Mouse (Mus musculus): ENCODE results near the gene Tbca. TPM values are rescaled to one million over a fixed set of nuclear protein-coding genes. Genes with fewer than 3 reads are reported as not detected.

The Tbca gene
- total RNA-seq, 2 experiments from 2014 or later, result 125 to 127 TPM

DNA sequence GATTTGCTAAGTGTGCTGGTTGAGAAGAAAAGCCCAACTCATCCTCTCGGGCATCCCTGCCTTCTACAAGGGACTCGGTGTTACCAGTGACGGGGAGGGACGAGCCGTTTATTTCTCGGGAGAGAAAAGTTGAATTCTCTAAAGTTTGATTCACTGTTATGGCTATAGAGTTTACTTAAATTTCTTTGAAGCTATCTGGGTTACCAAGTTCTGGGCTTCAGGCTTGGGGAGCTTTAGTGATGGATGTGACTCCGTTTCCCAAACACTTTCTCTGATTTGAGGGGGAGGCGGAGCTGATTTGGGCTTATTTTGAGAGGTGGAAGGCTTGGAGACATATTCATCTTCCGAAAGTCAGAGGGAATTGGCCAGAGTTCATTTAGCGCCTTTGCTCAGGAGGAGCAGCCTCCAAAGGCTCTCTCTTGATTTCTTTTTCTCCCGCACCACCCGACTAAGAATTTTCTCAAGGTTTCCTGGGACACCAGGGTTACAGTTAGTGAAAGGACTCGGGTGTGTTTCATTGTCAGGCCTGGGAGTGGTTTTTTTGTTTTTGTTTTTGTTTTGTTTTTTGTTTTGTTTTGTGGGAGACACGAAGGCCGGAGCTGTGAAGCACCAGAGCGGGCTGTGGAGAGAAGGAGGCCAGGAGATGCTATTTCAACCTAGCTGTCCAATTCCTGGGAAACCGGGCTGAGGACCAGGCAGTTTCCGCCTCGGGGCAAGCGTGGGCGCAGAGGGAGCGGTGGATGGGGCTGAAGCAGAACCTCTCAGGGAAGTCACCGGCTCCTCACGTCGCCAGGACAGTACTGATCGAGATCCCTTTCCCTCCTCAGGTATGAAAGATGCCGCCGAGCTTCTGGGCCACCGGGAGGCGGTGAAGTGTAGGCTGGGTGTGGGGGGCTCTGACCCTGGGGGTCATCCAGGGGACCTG lies 87.8 kb downstream of the Tbca start:
- intact Hi-C loops (cut with DNase I), result no loop called here
- no peak for DNase-seq

DNA sequence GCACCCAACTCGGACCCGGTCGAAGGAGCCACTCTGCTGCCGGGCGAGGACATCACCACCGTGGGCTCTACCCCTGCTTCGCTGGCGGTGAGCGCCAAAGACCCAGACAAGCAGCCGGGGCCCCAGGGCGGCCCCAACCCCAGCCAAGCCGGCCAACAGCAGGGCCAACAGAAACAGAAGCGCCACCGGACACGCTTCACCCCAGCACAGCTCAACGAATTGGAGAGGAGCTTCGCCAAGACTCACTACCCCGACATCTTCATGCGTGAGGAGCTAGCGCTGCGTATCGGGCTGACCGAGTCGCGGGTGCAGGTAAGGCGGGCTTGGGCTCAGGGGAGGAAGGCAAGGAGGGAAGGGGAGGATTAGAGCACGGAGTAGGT lies 88.5 kb downstream of the Tbca start:
- DNase-seq, result no peak
- intact Hi-C loops (cut with DNase I), result no loop called here

DNA sequence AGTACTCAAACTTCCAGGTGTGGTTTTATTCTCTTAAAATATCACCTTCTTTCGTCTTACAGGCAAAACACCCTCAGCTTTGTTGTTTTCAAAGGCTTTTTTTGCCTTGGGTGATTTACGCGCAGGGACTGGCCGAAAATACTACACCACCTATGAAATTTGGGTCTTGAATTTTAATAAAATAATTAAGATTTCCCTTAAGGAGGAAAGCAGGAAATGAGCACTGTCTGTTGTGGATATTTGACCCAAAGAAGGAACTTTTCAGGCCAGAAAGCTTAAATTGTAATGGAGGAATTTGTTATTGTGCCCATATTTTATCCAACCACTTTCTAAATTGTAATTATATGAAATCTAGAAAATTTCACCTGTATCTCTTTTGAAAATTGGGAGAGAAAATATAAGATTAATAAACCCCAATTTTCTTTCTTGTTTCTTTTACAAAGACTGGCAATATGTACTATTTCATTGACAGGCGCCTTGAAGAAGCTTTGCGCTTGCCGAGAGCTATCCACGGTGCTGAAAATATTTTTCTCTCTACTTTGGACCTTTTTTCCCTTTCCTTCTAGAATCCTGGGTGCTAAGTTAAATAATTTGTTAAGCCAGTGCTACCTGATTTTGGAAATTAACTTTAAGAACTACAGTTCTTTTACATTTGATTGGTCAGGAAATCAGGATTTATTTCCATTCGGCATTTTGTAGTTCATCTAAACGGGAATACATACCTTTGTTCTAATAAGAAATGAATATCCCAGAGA lies 89.5 kb downstream of the Tbca start:
- intact Hi-C loops (cut with DNase I), result no loop called here

DNA sequence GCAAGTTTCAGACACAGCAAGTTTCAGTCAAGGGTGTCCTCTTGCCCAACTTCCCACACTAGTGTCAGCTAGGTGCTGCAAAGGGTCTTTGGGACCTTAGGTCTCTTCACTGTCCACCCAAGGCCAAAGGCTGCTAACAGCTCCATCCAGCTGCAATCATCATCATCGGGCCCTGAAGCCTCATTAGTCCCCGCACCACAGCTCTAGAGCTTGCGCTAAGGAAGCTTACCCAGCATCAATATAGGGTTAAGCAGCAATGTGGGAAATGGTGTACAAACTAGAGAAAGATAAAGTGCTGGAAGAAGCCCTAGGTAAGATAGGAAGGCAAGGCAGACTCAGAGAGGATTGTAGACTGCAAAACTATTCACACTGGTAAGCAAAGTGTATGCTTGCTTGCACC lies 92.5 kb downstream of the Tbca start:
- DNase-seq, result no peak
- intact Hi-C loops (cut with DNase I), result no loop called here

More for the DNA sequence above, 89.5 kb downstream of the Tbca start:
- DNase-seq, result no peak

DNA sequence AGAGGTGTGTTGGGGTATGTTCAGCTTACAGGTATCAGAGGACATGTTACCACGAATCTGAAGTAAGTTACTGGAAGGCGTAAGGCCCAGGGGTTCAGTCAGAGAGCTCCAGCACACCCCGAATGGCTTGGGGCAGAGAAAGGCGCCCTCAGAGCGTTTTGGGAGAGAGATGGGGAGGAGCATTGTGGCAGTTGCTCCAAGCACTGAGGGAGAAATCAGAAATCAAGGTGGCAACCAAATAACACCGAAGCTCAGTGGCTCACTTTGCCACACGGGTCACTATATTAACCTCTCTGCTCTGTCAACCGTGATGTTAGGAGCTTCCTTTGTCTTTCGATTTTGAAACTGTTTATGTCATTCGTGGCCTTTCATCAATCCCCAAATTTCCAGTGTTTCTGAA lies 93.5 kb downstream of the Tbca start:
- intact Hi-C loops (cut with DNase I), result no loop called here
- no peak for DNase-seq

DNA sequence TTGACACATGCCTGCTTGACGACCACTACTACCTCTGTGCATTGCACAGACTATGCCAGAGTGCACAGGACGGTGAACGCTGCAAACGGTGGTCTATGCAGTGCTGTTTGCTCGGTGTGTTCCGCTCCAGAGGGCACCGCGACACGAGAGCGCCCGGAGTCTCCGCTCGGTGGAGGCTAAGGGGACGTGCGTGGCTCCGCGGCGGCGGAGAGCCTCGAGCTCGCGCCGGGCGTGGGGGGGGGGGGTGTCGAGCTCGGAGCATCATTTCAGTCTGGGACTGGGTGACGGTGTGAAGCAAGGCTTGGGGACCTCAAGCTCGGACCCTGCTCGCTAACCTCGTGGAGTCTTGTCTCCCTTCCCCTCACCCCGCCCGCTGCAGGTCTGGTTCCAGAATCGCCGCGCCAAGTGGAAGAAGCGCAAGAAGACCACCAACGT lies 94.0 kb downstream of the Tbca start:
- no peak for DNase-seq
- intact Hi-C loops (cut with DNase I), result no loop called here

DNA sequence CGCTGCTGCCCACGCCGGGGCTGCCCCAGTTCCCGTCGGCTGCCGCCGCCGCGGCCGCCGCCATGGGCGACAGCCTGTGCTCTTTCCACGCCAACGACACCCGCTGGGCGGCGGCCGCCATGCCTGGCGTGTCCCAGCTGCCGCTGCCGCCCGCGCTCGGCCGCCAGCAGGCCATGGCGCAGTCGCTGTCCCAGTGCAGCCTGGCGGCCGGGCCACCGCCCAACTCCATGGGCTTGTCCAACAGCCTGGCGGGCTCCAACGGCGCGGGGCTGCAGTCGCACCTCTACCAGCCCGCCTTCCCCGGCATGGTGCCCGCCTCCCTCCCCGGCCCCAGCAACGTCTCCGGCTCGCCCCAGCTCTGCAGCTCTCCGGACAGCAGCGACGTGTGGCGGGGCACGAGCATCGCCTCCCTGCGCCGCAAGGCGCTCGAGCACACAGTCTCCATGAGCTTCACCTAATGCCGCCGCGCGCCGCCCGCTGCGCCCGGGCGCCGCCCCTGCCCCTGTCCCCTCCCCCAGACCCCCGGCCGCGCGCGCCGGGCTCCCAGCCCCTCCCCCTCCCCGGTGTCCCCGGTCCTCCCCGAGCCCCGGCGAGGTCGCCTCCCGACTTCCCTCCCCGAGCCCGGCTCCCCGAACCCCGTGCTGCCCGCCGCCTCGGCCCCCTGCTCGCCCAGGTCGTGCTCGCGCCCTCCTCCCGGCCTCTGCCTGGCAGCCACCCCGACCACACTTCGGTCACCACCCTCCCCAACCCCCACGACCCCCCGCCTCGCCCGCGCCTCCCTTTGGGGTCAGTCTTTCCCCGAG lies 94.7 kb downstream of the Tbca start:
- intact Hi-C loops (cut with DNase I), result no loop called here
- peak in 1 of 2 experiments; percentile 33 for DNase-seq

DNA sequence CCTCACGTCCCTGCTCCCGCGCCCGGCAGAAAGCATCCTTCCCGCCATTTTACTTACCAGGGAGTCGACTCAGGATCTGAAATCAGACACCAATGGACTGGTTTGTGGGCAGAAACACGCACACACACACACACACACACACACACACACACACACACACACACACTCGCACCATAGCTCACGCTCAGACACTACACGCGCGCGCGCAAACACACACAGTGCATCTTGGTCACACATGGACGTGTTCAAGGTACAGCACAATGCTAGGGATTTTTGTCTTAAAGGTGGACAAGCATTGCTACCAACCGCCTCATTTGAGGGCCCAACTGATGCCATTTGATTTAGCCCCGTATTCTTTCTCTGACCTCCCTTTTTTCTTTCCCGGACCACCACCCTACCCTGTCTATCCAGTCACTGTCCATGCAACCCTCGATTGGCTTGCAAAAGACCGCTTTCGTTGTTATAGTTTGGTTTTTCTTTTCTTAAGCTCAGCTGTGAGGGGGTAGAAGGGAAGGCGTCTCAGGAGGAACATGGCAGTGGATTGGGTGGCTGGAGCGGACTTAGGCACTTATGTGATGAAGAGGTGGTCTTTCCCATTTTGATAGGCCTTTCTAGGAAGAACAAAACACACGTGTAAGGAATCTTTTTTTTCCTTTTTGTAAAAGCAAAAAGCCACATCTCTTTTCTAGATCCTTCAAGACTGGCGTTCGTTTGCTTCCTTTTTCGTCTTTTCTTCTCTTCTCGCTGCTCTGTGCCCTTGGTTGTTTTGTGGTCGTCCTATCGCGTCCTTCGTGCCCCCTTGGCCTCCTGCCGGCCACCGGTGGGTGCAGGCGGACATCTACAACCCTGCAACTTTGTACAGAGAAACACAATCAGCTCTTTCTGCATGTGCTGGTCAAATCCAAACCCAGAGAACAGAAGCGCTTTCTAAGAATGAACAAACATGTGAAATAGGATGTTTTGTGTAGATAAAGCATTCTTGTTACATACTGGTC lies 95.6 kb downstream of the Tbca start:
- intact Hi-C loops (cut with DNase I), result no loop called here
- peak in 1 of 2 experiments; percentile 7 for DNase-seq

DNA sequence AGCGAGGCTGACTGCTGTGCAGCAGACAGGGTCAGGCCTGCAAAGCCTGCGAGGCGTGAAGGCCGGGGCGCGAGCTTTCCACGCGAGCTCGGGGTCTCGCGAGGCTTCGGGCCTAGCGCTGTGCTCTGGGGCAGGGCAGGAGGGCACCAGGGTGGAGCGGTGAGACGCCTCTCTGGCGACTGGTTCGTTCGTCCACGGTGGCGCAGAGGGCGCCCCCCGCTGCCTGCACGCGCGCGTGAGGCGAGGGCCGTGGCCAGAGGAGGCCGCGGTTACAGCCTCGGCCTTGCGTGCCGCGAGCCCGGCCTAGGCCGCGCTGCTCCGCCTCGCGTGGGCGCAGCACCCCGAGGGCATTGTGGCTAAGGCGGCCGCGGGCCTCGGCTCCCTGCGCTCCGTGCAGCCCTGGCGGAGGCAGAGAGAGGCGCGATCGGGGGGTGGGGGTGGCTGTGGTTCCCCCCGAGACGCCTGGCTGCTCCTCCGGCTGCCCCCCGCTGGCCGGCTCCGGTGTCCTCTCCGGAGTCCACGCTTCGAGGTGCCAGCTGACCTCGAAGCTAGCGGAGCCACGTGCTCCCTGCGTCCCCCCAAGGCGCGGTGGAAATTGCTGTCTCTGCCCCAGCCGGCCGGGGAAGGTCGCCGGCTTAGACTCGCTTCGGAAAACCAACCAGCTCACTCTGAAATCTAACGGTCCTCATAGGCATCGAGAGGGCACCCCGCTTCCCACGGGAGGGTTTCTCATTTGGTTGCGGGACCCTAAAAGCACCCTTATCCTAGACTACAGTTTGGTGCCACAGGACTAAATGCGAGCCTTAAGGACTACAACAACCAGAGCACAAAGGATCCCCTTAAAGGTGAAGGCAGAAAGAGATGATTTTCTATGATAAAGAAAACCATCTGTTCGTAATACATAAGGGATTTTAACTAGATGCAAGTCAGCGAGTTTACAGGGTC lies 96.9 kb downstream of the Tbca start:
- intact Hi-C loops (cut with DNase I), result no loop called here
- peak in 1 of 2 experiments; percentile 3 for DNase-seq

Other genes starting within 250 kb of the Tbca start
- gene Otp, start 86.7 kb downstream of the Tbca start, total RNA-seq (2021), result not detected
- gene Wdr41, start 187.4 kb downstream of the Tbca start, total RNA-seq (2021), result 10 to 100 TPM; 17.4 to 18.0 TPM